Mouse (Mus musculus) erythroblast, embryonic 14.5 days (primary cell): Measurements from ENCODE around the gene Smpdl3a.

Experiments used
- GATA1 ChIP-seq: IDR thresholded peaks from 2 replicates; pipeline ENCODE4 v1.6.1; 2012; ENCODE audit warnings: low read length, inconsistent platforms, mixed read lengths
- TAL1 ChIP-seq: IDR thresholded peaks from 3 replicates; pipeline ENCODE4 v1.6.1; 2012; ENCODE audit warnings: low read length, inconsistent platforms, mixed read lengths

DNA sequence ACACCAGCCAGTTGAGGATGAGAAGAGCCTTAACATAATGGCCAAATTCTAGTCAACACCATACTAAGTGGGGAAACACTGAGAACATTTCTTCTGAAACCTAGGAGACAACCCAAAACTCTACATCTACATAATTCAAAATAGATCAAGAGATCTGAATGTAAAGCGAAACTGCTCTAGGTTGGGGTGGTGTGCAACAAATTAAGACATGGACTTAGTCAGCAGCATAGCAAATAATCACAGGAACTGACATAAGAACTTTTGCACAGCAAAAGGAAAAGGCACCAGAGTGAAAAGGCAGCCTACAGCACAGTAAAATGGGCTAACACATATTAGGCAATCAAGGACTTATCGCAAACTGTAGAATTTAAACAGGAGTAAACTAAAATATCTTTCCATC lies 25.1 kb downstream of the Smpdl3a start:
- no peak for TF ChIP-seq TAL1
- TF ChIP-seq GATA1 = no peak
